Mouse (Mus musculus) liver, embryonic 16.5 days (tissue): ENCODE data around the gene Eef1b2. TPM values are rescaled to one million over a fixed set of nuclear protein-coding genes. Genes with fewer than 3 reads are reported as not detected.
A peak's percentile ranks its signal among the peaks of the same experiment; 100 is the strongest.
"Not testable (repeated sequence)": the region's sequence is repeated elsewhere in the genome, so short reads cannot be mapped to it uniquely, and the experiment has no call there.

Experiments
- ATAC-seq: fragments of 200-750 bp; cut with Nextera tagmentation; 2 replicates; pipeline ENCODE4 v1.8.0; 2017; ENCODE audit warnings: low read depth, mild to moderate bottlenecking, moderate number of reproducible peaks, moderate library complexity
- H3K27ac ChIP-seq: fragments of 300-500 bp; sonication (generic); 2 replicates; pipeline ENCODE4 v1.5.1; 2014; ENCODE audit warnings: mild to moderate bottlenecking, low read length
- H3K27me3 ChIP-seq: fragments of 300-500 bp; sonication (generic); 2 replicates; pipeline ENCODE4 v1.6.1; 2014; ENCODE audit warnings: low read depth, low read length, mixed read lengths; ENCODE audit not compliant: control insufficient read depth, insufficient read depth
- H3K36me3 ChIP-seq: fragments of 300-500 bp; sonication (generic); 2 replicates; pipeline ENCODE4 v1.6.1; 2014; ENCODE audit warnings: mild to moderate bottlenecking; ENCODE audit not compliant: control insufficient read depth, insufficient read depth
- H3K4me1 ChIP-seq: fragments of 300-500 bp; sonication (generic); 2 replicates; pipeline ENCODE4 v1.6.1; 2014; ENCODE audit warnings: low read depth, low read length, mixed read lengths; ENCODE audit not compliant: control insufficient read depth
- H3K4me2 ChIP-seq: fragments of 300-500 bp; sonication (generic); 2 replicates; pipeline ENCODE4 v1.6.1; 2014; ENCODE audit warnings: low read depth, low read length, mixed read lengths
- H3K4me3 ChIP-seq: fragments of 300-500 bp; sonication (generic); 2 replicates; pipeline ENCODE4 v1.5.1; 2014; ENCODE audit warnings: low read depth, mild to moderate bottlenecking, low read length
- H3K9ac ChIP-seq: fragments of 300-500 bp; sonication (generic); 2 replicates; pipeline ENCODE4 v1.6.1; 2014; ENCODE audit warnings: low read depth, low read length
- H3K9me3 ChIP-seq: fragments of 300-500 bp; sonication (generic); replicated peaks from 2 replicates; pipeline ENCODE4 v1.6.1; 2016; ENCODE audit warnings: low read length; ENCODE audit not compliant: control insufficient read depth
- WGBS: fragments of 180-500 bp; shearing (Covaris S2); extraction: QIAGEN DNeasy Blood & Tissue Kit; methylation state at CpG from one replicate; pipeline ENCODE4 v1.1.7; 2014; ENCODE audit not compliant: insufficient replicate concordance; 5-methylcytosine and 5-hydroxymethylcytosine counted together
- polyA plus RNA-seq: library from polyadenylated mRNA; unstranded; fragments of >200 nt; fragmentation: Nextera tagmentation; extraction: Ambion mirVana; gene quantifications from 2 replicates; pipeline ENCODE4 v1.2.1, GENCODE M21; 2015

The Eef1b2 gene
- 207 and 226 TPM in 2 replicates for polyA plus RNA-seq

GRCm38 (mm10) chr1:63176604-63177421, at the start of gene Eef1b2, which contains the start of gene Ndufs1:
TSS of gene Eef1b2 (plus strand) at chr1:63176825.
TSS of gene Ndufs1 (minus strand) at chr1:63176833.
- Histone ChIP-seq H3K9ac (peak within 1 kb of the TSS; percentile 94), H3K4me3 (peak within 1 kb of the TSS; percentile 92), H3K27me3 (no peaks in the 10 kb centered on the region), H3K4me1 (peaks cover 22% of the 10 kb centered on the region), H3K4me2 (peak within 1 kb of the TSS; percentile 80), H3K27ac (peak within 1 kb of the TSS; percentile 89), H3K9me3 (no peaks in the 10 kb centered on the region), H3K36me3 (peaks cover 11% of the 10 kb centered on the region)
- ATAC-seq: peak; percentile 88
- under 1% methylated on average over 72 of the region's 72 CpGs for WGBS

GRCm38 (mm10) chr1:63129273-63129672, 47.4 kb upstream of the Eef1b2 start:
- Histone ChIP-seq H3K4me3 (no peak overlapping the region; the same call in 1 of the 2 replicates), H3K4me2 (peak overlapping the region; percentile 70; the same call in 1 of the 2 replicates), H3K9ac (no peak overlapping the region), H3K27ac (no peak overlapping the region), H3K4me1 (peaks cover 6% of the 10 kb centered on the region), H3K9me3 (no peaks in the 10 kb centered on the region), H3K27me3 (no peaks in the 10 kb centered on the region), H3K36me3 (no peaks in the 10 kb centered on the region)
- ATAC-seq: no peak
- 48% methylated on average over 3 of the region's 3 CpGs for WGBS

- H3K27me3 ChIP-seq: no peaks in the 10 kb centered on the region
- H3K4me3 ChIP-seq: peak overlapping the region; percentile 46
- WGBS: 7% methylated on average over 18 of the region's 18 CpGs
- H3K4me2 ChIP-seq: peak overlapping the region; percentile 70
- H3K9me3 ChIP-seq: no peaks in the 10 kb centered on the region
- H3K27ac ChIP-seq: peak overlapping the region; percentile 72
- peak; percentile 66 for ATAC-seq
- no peaks in the 10 kb centered on the region for H3K36me3 ChIP-seq
- H3K4me1 ChIP-seq: peaks cover 6% of the 10 kb centered on the region
- H3K9ac ChIP-seq: peak overlapping the region; percentile 47
These were observed 46.6 kb upstream of the Eef1b2 start for GRCm38 (mm10) chr1:63129857-63130690.

- no peaks in the 10 kb centered on the region for H3K27me3 ChIP-seq
- no peaks in the 10 kb centered on the region for H3K36me3 ChIP-seq
- H3K9ac ChIP-seq: no peak overlapping the region
- 57% methylated on average over 2 of the region's 2 CpGs for WGBS
- no peak overlapping the region for H3K27ac ChIP-seq
- ATAC-seq: no peak
- H3K4me1 ChIP-seq: peaks cover 6% of the 10 kb centered on the region
- H3K4me3 ChIP-seq: no peak overlapping the region
- no peaks in the 10 kb centered on the region for H3K9me3 ChIP-seq
- no peak overlapping the region for H3K4me2 ChIP-seq
These were observed 45.7 kb upstream of the Eef1b2 start for GRCm38 (mm10) chr1:63130883-63131282.

- H3K4me1 ChIP-seq: peaks cover 6% of the 10 kb centered on the region
- H3K27ac ChIP-seq: no peak overlapping the region
- 81% methylated on average over 11 of the region's 11 CpGs for WGBS
- H3K4me2 ChIP-seq: no peak overlapping the region
- no peaks in the 10 kb centered on the region for H3K36me3 ChIP-seq
- no peaks in the 10 kb centered on the region for H3K27me3 ChIP-seq
- no peak overlapping the region for H3K9ac ChIP-seq
- H3K4me3 ChIP-seq: no peak overlapping the region
- no peaks in the 10 kb centered on the region for H3K9me3 ChIP-seq
- no peak for ATAC-seq
These were observed 44.9 kb upstream of the Eef1b2 start for GRCm38 (mm10) chr1:63131766-63132165.

GRCm38 (mm10) chr1:63134530-63134929, 42.1 kb upstream of the Eef1b2 start:
- Histone ChIP-seq H3K36me3 (no peaks in the 10 kb centered on the region), H3K27me3 (no peaks in the 10 kb centered on the region), H3K4me3 (no peak overlapping the region), H3K27ac (no peak overlapping the region), H3K4me2 (no peak overlapping the region), H3K9me3 (no peaks in the 10 kb centered on the region), H3K4me1 (peaks cover 6% of the 10 kb centered on the region), H3K9ac (no peak overlapping the region)
- 69% methylated on average over 3 of the region's 3 CpGs for WGBS
- ATAC-seq: no peak

- ATAC-seq: no peak
- 63% methylated on average over 2 of the region's 2 CpGs for WGBS
- H3K4me3 ChIP-seq: no peak overlapping the region
These were observed 38.7 kb upstream of the Eef1b2 start for GRCm38 (mm10) chr1:63137971-63138370.

GRCm38 (mm10) chr1:63138586-63138985, 38.0 kb upstream of the Eef1b2 start:
- ATAC-seq, H3K27me3 ChIP-seq, H3K4me2 ChIP-seq, H3K36me3 ChIP-seq, H3K4me3 ChIP-seq, H3K4me1 ChIP-seq, H3K27ac ChIP-seq, H3K9me3 ChIP-seq, H3K9ac ChIP-seq: not testable (repeated sequence)
- 74% methylated on average over 1 of the region's 1 CpGs for WGBS

More at GRCm38 (mm10) chr1:63137971-63138370, 38.7 kb upstream of the Eef1b2 start:
- Histone ChIP-seq H3K9ac (no peak overlapping the region), H3K4me2 (no peak overlapping the region), H3K36me3 (peaks cover 7% of the 10 kb centered on the region), H3K27me3 (no peaks in the 10 kb centered on the region), H3K27ac (no peak overlapping the region), H3K9me3 (no peaks in the 10 kb centered on the region), H3K4me1 (no peaks in the 10 kb centered on the region; the same call in 1 of the 2 replicates)
